Mouse (Mus musculus) heart, embryonic 15.5 days (tissue): ENCODE measurements around the gene Uck2. TPM values are rescaled to one million over a fixed set of nuclear protein-coding genes. Genes with fewer than 3 reads are reported as not detected.

Experiments used
- ATAC-seq: fragments of 200-750 bp; cut with Nextera tagmentation; replicated peaks from 2 replicates; pipeline ENCODE4 v1.8.0; 2017; ENCODE audit warnings: low read depth, moderate TSS enrichment; ENCODE audit not compliant: insufficient number of reproducible peaks, insufficient read depth, low FRiP score
- H3K27ac ChIP-seq: fragments of 300-500 bp; sonication (generic); 2 replicates; pipeline ENCODE4 v1.5.1; 2015; ENCODE audit warnings: mild to moderate bottlenecking, inconsistent platforms
- H3K27me3 ChIP-seq: fragments of 300-500 bp; sonication (generic); 2 replicates; pipeline ENCODE4 v1.6.1; 2015; ENCODE audit warnings: inconsistent platforms
- H3K36me3 ChIP-seq: fragments of 300-500 bp; sonication (generic); 2 replicates; pipeline ENCODE4 v1.6.1; 2015; ENCODE audit warnings: mild to moderate bottlenecking, inconsistent platforms
- H3K4me1 ChIP-seq: fragments of 300-500 bp; sonication (generic); replicated peaks from 2 replicates; pipeline ENCODE4 v1.6.1; 2015; ENCODE audit warnings: inconsistent platforms
- H3K4me2 ChIP-seq: fragments of 300-500 bp; sonication (generic); 2 replicates; pipeline ENCODE4 v1.6.1; 2015; ENCODE audit warnings: inconsistent platforms, mild to moderate bottlenecking, moderate library complexity
- H3K4me3 ChIP-seq: fragments of 300-500 bp; sonication (generic); 2 replicates; pipeline ENCODE4 v1.5.1; 2015; ENCODE audit warnings: mild to moderate bottlenecking, inconsistent platforms
- H3K9ac ChIP-seq: fragments of 300-500 bp; sonication (generic); 2 replicates; pipeline ENCODE4 v1.6.1; 2015; ENCODE audit warnings: mild to moderate bottlenecking, inconsistent platforms
- H3K9me3 ChIP-seq: fragments of 300-500 bp; sonication (generic); replicated peaks from 2 replicates; pipeline ENCODE4 v1.6.1; 2016; ENCODE audit warnings: inconsistent platforms
- WGBS: fragments of 180-500 bp; shearing (Covaris S2); methylation state at CpG from one replicate; pipeline ENCODE4 v1.1.7; 2015; ENCODE audit warnings: mixed read lengths; 5-methylcytosine and 5-hydroxymethylcytosine counted together
- polyA plus RNA-seq: library from polyadenylated mRNA; unstranded; fragments of >200 nt; fragmentation: Nextera tagmentation; extraction: Ambion mirVana; gene quantifications from 2 replicates; pipeline ENCODE4 v1.2.1, GENCODE M21; 2015

The Uck2 gene
- polyA plus RNA-seq, 1 experiment from 2014 or later = 42.3 TPM

DNA sequence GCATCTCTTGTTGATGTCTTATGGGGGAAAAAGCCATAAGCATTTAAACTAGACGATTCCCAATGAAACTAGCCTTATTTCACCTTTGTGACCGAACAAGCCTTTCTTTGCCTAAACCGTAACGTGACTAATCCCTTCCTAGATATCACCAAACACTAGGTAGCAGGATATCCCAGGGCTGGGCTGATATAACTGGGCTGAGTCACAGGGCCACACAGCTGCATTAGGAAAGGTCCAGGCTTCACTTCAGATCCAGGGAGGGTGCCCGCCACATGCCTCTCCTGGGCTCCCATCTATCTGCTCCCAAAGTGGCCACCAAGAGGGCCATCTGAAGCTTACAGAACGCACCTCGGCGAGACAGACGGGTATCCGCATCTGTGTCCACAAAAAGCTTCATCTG is 50.8 kb downstream of the Uck2 start:
- 93% methylated on average over 10 of the region's 10 CpGs for WGBS
- Histone ChIP-seq H3K27me3 (no peaks in the 10 kb centered on the region), H3K4me1 (peaks cover 30% of the 10 kb centered on the region), H3K4me3 (no peak overlapping the region), H3K9ac (no peak overlapping the region), H3K4me2 (no peak overlapping the region), H3K27ac (no peak overlapping the region), H3K9me3 (no peaks in the 10 kb centered on the region), H3K36me3 (peaks cover 10% of the 10 kb centered on the region; the same call in 1 of the 2 replicates)
- ATAC-seq = no peak

- H3K27ac ChIP-seq = no peak overlapping the region
- H3K36me3 ChIP-seq = peaks cover 10% of the 10 kb centered on the region; the same call in 1 of the 2 replicates
- H3K4me3 ChIP-seq = no peak overlapping the region
- H3K4me2 ChIP-seq = no peak overlapping the region
- 78% methylated on average over 7 of the region's 7 CpGs for WGBS
- no peaks in the 10 kb centered on the region for H3K27me3 ChIP-seq
- no peaks in the 10 kb centered on the region for H3K9me3 ChIP-seq
- no peak overlapping the region for H3K9ac ChIP-seq
- no peak for ATAC-seq
- peaks cover 23% of the 10 kb centered on the region for H3K4me1 ChIP-seq
These were observed 52.2 kb downstream of the Uck2 start for GRCm38 (mm10) chr1:167232918-167233317.

GRCm38 (mm10) chr1:167231612-167232283 is 53.4 kb downstream of the Uck2 start:
- H3K4me2 ChIP-seq = no peak overlapping the region
- no peak overlapping the region for H3K9ac ChIP-seq
- no peak overlapping the region for H3K4me3 ChIP-seq
- H3K27me3 ChIP-seq = no peaks in the 10 kb centered on the region
- peaks cover 14% of the 10 kb centered on the region; the same call in 1 of the 2 replicates for H3K4me1 ChIP-seq
- ATAC-seq = no peak
- no peak overlapping the region for H3K27ac ChIP-seq
- H3K9me3 ChIP-seq = no peaks in the 10 kb centered on the region
- peaks cover 18% of the 10 kb centered on the region for H3K36me3 ChIP-seq
- WGBS = 67% methylated on average over 17 of the region's 17 CpGs

DNA sequence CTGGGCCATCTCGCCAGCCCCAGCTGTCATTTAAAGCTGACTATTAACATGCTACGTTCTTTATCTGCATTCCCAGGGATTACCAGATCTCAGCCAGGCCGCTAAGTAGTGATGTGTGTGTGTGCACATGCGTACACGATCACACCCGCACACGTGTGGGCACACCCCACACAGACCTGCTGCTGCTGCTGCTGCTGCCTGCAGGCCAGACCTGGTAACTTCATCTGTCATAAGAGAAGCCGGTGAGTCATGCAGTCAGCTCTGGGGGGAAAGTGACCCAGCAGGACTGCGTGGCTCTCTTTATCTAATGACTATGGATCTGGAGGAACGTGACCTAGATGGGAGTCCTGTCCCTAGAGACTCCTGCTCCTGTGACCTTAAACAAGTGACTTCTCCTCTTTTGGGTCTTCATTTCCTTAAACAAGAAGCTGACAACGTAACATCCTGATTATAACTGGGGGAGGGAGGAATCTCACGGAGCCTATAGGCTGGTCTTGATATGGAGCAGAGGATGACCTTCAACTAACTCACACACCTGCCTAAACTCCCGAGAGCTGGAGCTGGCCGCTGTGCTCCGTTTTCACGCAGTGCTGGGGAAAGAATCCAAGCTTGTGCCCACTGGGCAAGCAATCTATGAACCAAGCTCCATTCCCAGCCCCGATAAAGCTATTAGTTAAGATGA is 54.0 kb downstream of the Uck2 start:
- no peak overlapping the region for H3K27ac ChIP-seq
- no peaks in the 10 kb centered on the region for H3K27me3 ChIP-seq
- no peak overlapping the region for H3K9ac ChIP-seq
- H3K9me3 ChIP-seq = no peaks in the 10 kb centered on the region
- H3K4me2 ChIP-seq = no peak overlapping the region
- H3K4me1 ChIP-seq = peaks cover 13% of the 10 kb centered on the region; the same call in 1 of the 2 replicates
- H3K36me3 ChIP-seq = peaks cover 17% of the 10 kb centered on the region
- H3K4me3 ChIP-seq = no peak overlapping the region
- ATAC-seq = no peak
- 72% methylated on average over 17 of the region's 17 CpGs for WGBS

DNA sequence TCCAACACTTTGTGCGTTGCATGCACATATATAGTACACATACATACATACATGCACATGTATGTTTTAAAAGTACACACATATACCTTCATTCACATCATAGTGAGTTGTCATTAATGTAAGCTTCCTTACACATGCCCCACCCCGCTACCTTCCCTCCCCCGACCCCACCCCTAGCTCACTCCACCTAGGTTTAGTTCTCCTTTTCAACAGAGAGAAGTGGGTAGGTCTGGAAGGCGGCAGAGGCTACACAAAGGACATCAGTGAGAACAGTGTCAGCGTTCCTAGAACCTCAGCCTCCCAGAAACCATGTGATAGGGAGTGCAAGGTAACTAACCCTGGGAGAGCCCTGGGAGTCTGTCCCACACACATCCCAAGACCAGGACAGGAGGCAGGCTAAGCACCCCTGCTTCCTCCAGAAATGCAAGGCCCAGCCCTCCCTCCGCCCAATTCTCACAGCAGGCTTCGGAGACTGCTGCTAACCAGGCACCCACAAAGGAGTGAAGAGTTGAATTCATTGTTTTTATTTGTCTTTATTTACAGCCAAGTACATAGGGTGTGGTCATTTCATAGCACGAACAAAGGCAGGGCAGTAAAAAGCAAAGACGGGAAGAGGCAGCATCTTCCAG is 62.6 kb downstream of the Uck2 start:
- no peak overlapping the region for H3K9ac ChIP-seq
- H3K9me3 ChIP-seq = no peaks in the 10 kb centered on the region
- no peaks in the 10 kb centered on the region for H3K4me1 ChIP-seq
- H3K4me2 ChIP-seq = no peak overlapping the region
- no peak for ATAC-seq
- no peak overlapping the region for H3K4me3 ChIP-seq
- H3K27me3 ChIP-seq = no peaks in the 10 kb centered on the region
- 77% methylated on average over 9 of the region's 9 CpGs for WGBS
- H3K27ac ChIP-seq = no peak overlapping the region
- peaks cover 15% of the 10 kb centered on the region for H3K36me3 ChIP-seq

GRCm38 (mm10) chr1:167220303-167221174 is 64.6 kb downstream of the Uck2 start:
- H3K4me1 ChIP-seq = no peaks in the 10 kb centered on the region
- H3K9me3 ChIP-seq = no peaks in the 10 kb centered on the region
- H3K4me3 ChIP-seq = no peak overlapping the region
- H3K4me2 ChIP-seq = no peak overlapping the region
- H3K36me3 ChIP-seq = peaks cover 5% of the 10 kb centered on the region
- ATAC-seq = no peak; the same call in 1 of the 2 replicates
- no peak overlapping the region for H3K27ac ChIP-seq
- no peak overlapping the region for H3K9ac ChIP-seq
- no peaks in the 10 kb centered on the region for H3K27me3 ChIP-seq
- WGBS = 6% methylated on average over 5 of the region's 5 CpGs

DNA sequence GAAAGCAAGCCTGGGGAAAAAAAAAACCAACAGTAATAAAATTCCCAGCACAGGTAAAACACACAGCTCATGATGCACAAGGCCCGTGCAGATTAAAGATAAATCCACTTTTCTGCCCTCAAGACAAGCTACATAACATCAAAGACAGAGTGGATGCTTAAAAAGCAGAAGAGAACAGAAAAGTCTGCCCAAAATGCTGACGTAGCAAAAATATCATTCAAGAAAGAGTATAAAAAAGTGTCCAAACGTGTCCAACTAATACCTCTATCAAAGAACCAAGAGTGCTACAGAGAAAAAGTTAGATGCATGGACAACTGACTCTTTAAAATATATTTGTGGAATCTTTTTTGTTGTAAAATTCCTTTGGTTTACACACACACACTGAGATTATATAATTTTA is 69.7 kb downstream of the Uck2 start:
- no peak overlapping the region for H3K9ac ChIP-seq
- WGBS = 71% methylated on average over 3 of the region's 3 CpGs
- no peaks in the 10 kb centered on the region for H3K27me3 ChIP-seq
- H3K4me2 ChIP-seq = no peak overlapping the region
- H3K4me3 ChIP-seq = no peak overlapping the region
- H3K36me3 ChIP-seq = no peaks in the 10 kb centered on the region
- no peak overlapping the region for H3K27ac ChIP-seq
- no peaks in the 10 kb centered on the region for H3K4me1 ChIP-seq
- no peaks in the 10 kb centered on the region for H3K9me3 ChIP-seq
- no peak for ATAC-seq

DNA sequence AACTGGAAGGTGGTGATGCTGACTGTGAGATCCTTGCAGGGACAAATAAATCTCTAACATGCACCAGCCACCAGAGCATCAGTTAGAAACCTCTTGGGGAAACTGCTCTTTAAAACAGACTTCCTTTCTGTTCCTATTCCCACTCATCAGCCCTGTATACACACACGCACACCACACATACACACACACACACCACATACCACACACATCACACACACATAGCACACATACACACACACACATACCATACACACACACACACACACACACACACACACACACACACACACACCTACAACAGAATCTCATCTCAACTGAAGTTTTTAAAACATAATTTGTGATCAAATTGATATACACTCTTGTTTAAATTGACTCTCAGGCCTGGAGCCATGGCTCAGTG is 72.4 kb downstream of the Uck2 start:
- ATAC-seq = no peak
- H3K27me3 ChIP-seq = no peaks in the 10 kb centered on the region
- no peaks in the 10 kb centered on the region for H3K4me1 ChIP-seq
- H3K4me2 ChIP-seq = no peak overlapping the region
- H3K9ac ChIP-seq = no peak overlapping the region
- 100% methylated on average over 1 of the region's 1 CpGs for WGBS
- no peaks in the 10 kb centered on the region for H3K36me3 ChIP-seq
- no peak overlapping the region for H3K4me3 ChIP-seq
- H3K9me3 ChIP-seq = no peaks in the 10 kb centered on the region
- no peak overlapping the region for H3K27ac ChIP-seq

DNA sequence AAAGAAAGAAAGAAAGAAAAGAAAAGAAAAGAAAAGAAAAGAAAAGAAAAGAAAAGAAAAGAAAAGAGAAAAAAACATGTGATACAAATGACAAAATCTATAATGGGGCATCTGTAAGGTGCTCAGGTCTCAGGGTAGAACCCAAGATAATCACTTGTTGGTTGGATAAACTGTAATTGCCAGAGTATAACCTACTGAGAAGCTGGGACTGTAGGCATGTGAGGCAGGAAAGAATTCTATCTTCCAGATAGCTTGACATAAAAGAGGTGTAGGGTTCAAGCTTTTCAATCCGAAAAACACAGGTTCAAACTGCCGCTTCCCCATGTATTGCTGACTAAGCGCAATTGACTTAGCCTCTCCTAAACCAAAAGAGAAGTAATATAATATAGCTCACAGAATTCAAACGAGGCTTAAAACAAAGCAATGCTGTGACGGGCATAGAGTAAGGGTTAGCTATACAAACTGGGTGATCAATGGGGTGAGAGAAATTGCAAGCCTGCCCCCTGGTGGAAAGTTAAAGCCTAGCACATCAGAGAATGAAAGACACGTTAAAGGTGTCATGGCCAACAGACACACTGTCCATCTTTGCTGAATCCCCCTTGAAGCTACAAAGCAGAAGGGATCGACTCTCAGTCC is 73.0 kb downstream of the Uck2 start:
- H3K27me3 ChIP-seq = no peaks in the 10 kb centered on the region
- no peak for ATAC-seq
- no peak overlapping the region for H3K27ac ChIP-seq
- no peaks in the 10 kb centered on the region for H3K9me3 ChIP-seq
- no peaks in the 10 kb centered on the region for H3K36me3 ChIP-seq
- H3K4me3 ChIP-seq = no peak overlapping the region
- no peaks in the 10 kb centered on the region for H3K4me1 ChIP-seq
- no peak overlapping the region for H3K9ac ChIP-seq
- H3K4me2 ChIP-seq = no peak overlapping the region
- WGBS = 30% methylated on average over 7 of the region's 7 CpGs

GRCm38 (mm10) chr1:167208816-167209215 is 76.3 kb downstream of the Uck2 start:
- Histone ChIP-seq H3K4me3 (no peak overlapping the region), H3K36me3 (no peaks in the 10 kb centered on the region), H3K4me1 (no peaks in the 10 kb centered on the region), H3K27me3 (no peaks in the 10 kb centered on the region), H3K9me3 (no peaks in the 10 kb centered on the region), H3K9ac (no peak overlapping the region), H3K4me2 (no peak overlapping the region), H3K27ac (no peak overlapping the region)
- WGBS = 61% methylated on average over 4 of the region's 4 CpGs
- no peak for ATAC-seq
